Mouse (Mus musculus) limb, embryonic 13.5 days (tissue): ENCODE results near the gene Rpusd4. TPM values are rescaled to one million over a fixed set of nuclear protein-coding genes. Genes with fewer than 3 reads are reported as not detected.

Experiments used
- ATAC-seq: fragments of 200-750 bp; cut with Nextera tagmentation; 2 replicates; pipeline ENCODE4 v1.8.0; 2017; ENCODE audit warnings: low read depth, moderate number of reproducible peaks, moderate TSS enrichment; ENCODE audit not compliant: low FRiP score
- H3K27ac ChIP-seq: fragments of 300-500 bp; sonication (generic); 2 replicates; pipeline ENCODE4 v1.5.1; 2015; ENCODE audit warnings: inconsistent platforms, mild to moderate bottlenecking, moderate library complexity
- H3K27me3 ChIP-seq: fragments of 300-500 bp; sonication (generic); 2 replicates; pipeline ENCODE4 v1.6.1; 2015; ENCODE audit warnings: mild to moderate bottlenecking, inconsistent platforms
- H3K36me3 ChIP-seq: fragments of 300-500 bp; sonication (generic); 2 replicates; pipeline ENCODE4 v1.6.1; 2015; ENCODE audit warnings: inconsistent platforms, mild to moderate bottlenecking, moderate library complexity
- H3K4me1 ChIP-seq: fragments of 300-500 bp; sonication (generic); 2 replicates; pipeline ENCODE4 v1.6.1; 2015; ENCODE audit warnings: inconsistent platforms
- H3K4me2 ChIP-seq: fragments of 300-500 bp; sonication (generic); replicated peaks from 2 replicates; pipeline ENCODE4 v1.6.1; 2015; ENCODE audit warnings: inconsistent platforms, mild to moderate bottlenecking, moderate library complexity
- H3K4me3 ChIP-seq: fragments of 300-500 bp; sonication (generic); 2 replicates; pipeline ENCODE4 v1.5.1; 2015; ENCODE audit warnings: moderate library complexity, mild to moderate bottlenecking, inconsistent platforms
- H3K9ac ChIP-seq: fragments of 300-500 bp; sonication (generic); 2 replicates; pipeline ENCODE4 v1.6.1; 2015; ENCODE audit warnings: mild to moderate bottlenecking, inconsistent platforms
- H3K9me3 ChIP-seq: fragments of 300-500 bp; sonication (generic); 2 replicates; pipeline ENCODE4 v1.6.1; 2016; ENCODE audit warnings: inconsistent platforms
- WGBS: fragments of 180-500 bp; shearing (Covaris S2); methylation state at CpG from one replicate; pipeline ENCODE4 v1.1.7; 2015; 5-methylcytosine and 5-hydroxymethylcytosine counted together
- polyA plus RNA-seq: library from polyadenylated mRNA; unstranded; fragments of >200 nt; fragmentation: Nextera tagmentation; extraction: Ambion mirVana; gene quantifications from 2 replicates; pipeline ENCODE4 v1.2.1, GENCODE M21; 2015

Rpusd4 gene
- polyA plus RNA-seq, 1 experiment from 2014 or later, result 29.6 TPM

DNA sequence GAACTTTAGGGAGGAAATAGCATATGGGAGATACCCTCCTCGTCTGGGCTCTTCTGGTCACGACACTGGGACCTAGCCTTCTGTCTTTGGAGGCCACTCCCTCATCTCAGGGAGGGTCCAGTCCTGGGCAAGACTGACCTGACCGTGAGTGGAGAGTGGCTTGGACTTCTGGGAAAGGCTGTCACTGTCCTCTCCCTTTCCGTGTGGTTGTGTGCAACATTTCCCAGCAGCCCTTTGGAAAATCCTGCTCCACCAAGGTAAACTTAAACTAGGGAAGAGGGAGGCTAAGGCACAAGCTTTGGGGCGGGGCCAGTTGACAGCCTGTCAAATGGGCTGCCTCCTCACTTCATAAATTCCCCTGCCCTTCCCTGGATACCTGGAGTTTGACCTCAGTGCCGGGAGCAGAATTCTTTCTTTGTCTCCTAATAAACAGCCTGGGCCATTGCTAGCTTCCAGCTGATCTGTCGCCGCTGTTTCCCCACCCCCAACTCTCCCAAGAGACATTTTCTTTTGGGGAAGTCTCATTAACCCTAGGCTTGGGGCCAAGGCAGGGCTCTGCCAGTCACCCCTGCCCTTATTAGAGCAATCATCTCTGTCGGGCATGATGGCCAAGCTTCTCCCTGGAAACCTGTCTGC is 51.0 kb downstream of the Rpusd4 start:
- no peaks in the 10 kb centered on the region for H3K27me3 ChIP-seq
- no peaks in the 10 kb centered on the region for H3K9me3 ChIP-seq
- ATAC-seq, result no peak
- no peak overlapping the region; the same call in 1 of the 2 replicates for H3K4me2 ChIP-seq
- no peaks in the 10 kb centered on the region for H3K36me3 ChIP-seq
- WGBS, result 12% methylated on average over 9 of the region's 9 CpGs
- H3K4me1 ChIP-seq, result peaks cover 60% of the 10 kb centered on the region
- 0 out of 2 replicates have a peak overlapping the region, but pooled peaks have one; percentile 19 for H3K9ac ChIP-seq
- no peak overlapping the region for H3K4me3 ChIP-seq
- H3K27ac ChIP-seq, result peak overlapping the region; percentile 52; the same call in 1 of the 2 replicates

DNA sequence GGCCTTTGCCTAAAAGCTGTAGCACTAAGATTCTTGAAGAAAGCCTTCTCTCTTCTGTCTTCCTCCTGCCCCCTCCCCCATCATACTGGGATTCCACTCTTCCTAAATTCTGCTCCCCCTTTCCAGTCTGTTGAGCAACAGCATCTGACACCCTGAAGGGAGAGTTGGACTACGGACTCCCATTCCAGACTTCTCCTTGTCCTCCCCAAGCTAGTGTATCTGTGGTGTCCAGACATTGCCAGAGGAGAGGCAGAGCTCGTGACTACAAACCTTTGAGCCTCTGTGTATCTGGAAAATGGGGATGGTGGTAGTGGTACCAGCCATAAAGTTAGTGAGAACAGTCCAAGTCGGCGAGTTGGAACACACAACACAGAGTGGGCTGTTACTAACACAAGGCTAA is 52.6 kb downstream of the Rpusd4 start:
- no peak for ATAC-seq
- Histone ChIP-seq H3K27ac (no peak overlapping the region), H3K4me2 (no peak overlapping the region), H3K9me3 (no peaks in the 10 kb centered on the region), H3K27me3 (no peaks in the 10 kb centered on the region), H3K4me3 (no peak overlapping the region), H3K4me1 (peaks cover 61% of the 10 kb centered on the region), H3K36me3 (no peaks in the 10 kb centered on the region), H3K9ac (no peak overlapping the region)
- WGBS, result 76% methylated on average over 4 of the region's 4 CpGs

DNA sequence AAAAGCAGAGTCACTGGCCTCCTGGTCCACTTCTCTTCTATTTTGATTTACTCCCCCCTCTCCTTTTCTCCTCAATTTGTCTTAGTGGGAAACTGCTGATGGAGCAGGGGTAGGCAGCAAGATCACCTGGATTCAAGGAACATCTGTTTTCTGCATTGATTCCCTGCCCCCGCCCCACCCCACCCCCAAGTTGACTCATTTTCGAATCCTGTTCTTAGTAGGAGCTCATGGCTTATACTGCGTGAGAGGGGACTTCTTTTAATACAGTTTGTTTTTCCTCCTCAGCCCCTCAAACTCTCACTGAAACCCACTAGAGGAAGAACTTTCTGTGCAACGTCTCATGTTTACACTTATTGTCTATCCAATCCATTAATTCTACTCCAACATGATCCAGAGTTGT is 56.3 kb downstream of the Rpusd4 start:
- Histone ChIP-seq H3K27ac (0 out of 2 replicates have a peak overlapping the region, but pooled peaks have one; percentile 40), H3K9ac (no peak overlapping the region), H3K4me1 (peaks cover 62% of the 10 kb centered on the region), H3K4me3 (no peak overlapping the region), H3K4me2 (no peak overlapping the region), H3K9me3 (no peaks in the 10 kb centered on the region), H3K27me3 (no peaks in the 10 kb centered on the region), H3K36me3 (no peaks in the 10 kb centered on the region)
- no peak for ATAC-seq
- 41% methylated on average over 4 of the region's 4 CpGs for WGBS

DNA sequence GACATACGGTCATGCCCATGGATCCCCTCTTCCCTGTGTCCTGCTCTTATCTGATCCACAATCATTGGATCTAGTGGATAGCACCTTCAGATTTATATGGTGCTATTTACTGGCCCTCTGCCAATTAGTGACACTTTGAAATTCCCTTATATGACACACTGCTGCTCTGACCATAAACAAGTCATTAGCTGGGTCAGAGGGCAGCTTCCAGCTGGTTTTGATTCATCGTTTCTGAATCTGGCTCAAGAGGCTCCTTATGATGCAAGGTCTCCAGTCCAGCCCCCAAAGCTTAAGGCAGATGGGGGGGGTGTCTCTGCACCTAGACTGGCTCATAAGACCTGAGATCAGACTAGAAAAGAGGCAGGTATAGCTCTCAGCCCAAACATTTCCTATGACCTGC is 56.9 kb downstream of the Rpusd4 start:
- ATAC-seq, result no peak
- H3K36me3 ChIP-seq, result no peaks in the 10 kb centered on the region

DNA sequence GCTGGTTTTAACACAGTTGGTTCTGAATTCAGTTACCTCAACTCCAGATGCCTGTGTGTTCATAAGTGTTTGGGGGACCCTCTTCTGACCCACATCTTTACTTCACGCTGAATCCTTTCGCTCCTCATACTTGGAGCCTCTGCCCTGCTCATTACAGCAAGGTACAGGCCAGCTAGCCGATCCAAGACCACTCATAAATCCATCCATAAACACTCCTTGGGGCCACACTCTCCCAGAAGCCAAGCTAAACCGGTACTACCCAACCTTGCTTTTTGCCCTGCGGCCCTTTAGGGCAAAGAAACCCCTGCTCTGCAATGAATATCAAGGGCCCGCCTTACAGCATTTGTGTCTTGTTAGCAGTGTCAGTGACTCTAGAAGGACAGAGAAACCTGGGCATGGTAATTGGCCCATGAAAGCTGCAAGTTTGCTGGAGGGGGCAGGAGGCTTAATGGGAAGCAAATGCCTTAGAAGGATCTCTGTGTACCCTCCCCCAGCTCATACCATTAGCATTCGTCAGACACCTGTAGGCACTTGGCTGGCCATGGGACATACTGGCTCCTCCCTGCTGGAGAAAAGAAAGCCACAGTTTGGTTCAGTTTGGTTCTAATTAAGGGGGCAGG is 59.1 kb downstream of the Rpusd4 start:
- 12% methylated on average over 7 of the region's 7 CpGs for WGBS
- ATAC-seq, result peak; percentile 87

More for the DNA sequence above, 56.9 kb downstream of the Rpusd4 start:
- H3K9ac ChIP-seq, result no peak overlapping the region
- no peaks in the 10 kb centered on the region for H3K27me3 ChIP-seq
- no peaks in the 10 kb centered on the region for H3K9me3 ChIP-seq
- peak overlapping the region; percentile 40; the same call in 1 of the 2 replicates for H3K27ac ChIP-seq
- WGBS, result 21% methylated on average over 2 of the region's 2 CpGs
- H3K4me1 ChIP-seq, result peaks cover 62% of the 10 kb centered on the region
- H3K4me2 ChIP-seq, result no peak overlapping the region
- H3K4me3 ChIP-seq, result no peak overlapping the region

More for the DNA sequence above, 59.1 kb downstream of the Rpusd4 start:
- H3K36me3 ChIP-seq, result no peaks in the 10 kb centered on the region
- no peaks in the 10 kb centered on the region for H3K9me3 ChIP-seq
- peaks cover 82% of the 10 kb centered on the region for H3K4me1 ChIP-seq
- peak overlapping the region; percentile 91 for H3K27ac ChIP-seq
- H3K9ac ChIP-seq, result no peak overlapping the region; the same call in 1 of the 2 replicates
- peak overlapping the region; percentile 33 for H3K4me2 ChIP-seq
- no peak overlapping the region for H3K4me3 ChIP-seq
- no peaks in the 10 kb centered on the region for H3K27me3 ChIP-seq

Other genes starting within 250 kb of the Rpusd4 start
- 37.9 and 39.3 TPM in 2 replicates for gene St3gal4, start 148.6 kb upstream of the Rpusd4 start, polyA plus RNA-seq
- gene Dcps, start 91.8 kb upstream of the Rpusd4 start, polyA plus RNA-seq, result 78.2 and 80.9 TPM in 2 replicates
- 145 and 148 TPM in 2 replicates for gene Srpr, start 67.7 kb upstream of the Rpusd4 start, polyA plus RNA-seq
- 15.4 and 16.3 TPM in 2 replicates for gene Tirap, start 67.6 kb upstream of the Rpusd4 start, polyA plus RNA-seq
- 44.3 and 44.7 TPM in 2 replicates for gene Foxred1, start 56.8 kb upstream of the Rpusd4 start, polyA plus RNA-seq
- 54.2 and 58.2 TPM in 2 replicates for gene Fam118b, start 60 bp upstream of the Rpusd4 start, polyA plus RNA-seq
- gene Cdon, start 153.3 kb downstream of the Rpusd4 start, polyA plus RNA-seq, result 37.0 and 37.6 TPM in 2 replicates